Mouse (Mus musculus): ENCODE results near the gene Nek10. TPM values are rescaled to one million over a fixed set of nuclear protein-coding genes. Genes with fewer than 3 reads are reported as not detected.

Nek10 gene
- polyA plus RNA-seq, 1 experiment: 0.01 TPM

GRCm38 (mm10) chr14:14869239-14869638 is 66.0 kb downstream of the Nek10 start:
- peak; percentile 13 for DNase-seq (ENCODE audit: low read depth, low spot score)
- 66% methylated on average over 2 of the region's 2 CpGs for WGBS

DNA sequence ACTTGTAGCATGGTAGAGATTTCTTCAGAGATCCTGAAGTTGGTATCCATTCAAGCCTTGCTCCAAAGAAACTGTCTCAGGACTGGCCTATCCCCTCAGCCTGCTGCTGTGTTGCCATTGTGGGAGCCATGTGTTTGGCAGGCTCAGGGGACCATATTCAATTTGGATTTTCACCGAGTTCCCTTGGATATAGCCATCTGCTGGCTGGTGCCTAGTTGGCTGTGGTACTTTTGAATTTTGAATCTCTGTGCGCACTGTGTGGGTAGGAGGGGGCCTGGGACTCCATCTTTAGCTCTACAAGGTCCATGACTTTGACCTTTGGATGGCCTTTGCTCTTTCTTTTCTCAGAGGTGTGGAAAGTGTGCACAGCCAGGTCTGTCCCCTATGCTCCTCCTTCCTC is 66.8 kb downstream of the Nek10 start:
- peak; percentile 1 for DNase-seq (ENCODE audit: low read depth, low spot score)
- WGBS: 97% methylated on average over 2 of the region's 2 CpGs

DNA sequence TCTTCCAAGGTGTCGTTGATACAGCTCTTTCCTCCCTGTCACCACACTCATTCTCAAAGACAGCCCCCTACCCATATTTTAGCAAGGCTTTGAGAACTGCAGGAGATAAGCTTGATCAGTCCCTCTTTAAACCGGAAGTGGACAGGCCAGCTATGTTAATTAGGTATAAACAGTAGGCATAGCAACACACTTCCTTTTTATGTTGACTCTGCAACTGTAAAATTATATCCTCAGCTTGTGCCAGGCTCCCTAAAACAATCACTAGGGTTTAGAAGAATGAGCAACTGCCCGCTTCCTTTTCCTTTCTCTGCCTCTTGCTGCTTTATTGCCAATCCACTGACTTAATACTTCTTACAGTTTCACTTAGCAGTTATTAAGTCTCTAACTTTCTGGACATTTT is 67.2 kb downstream of the Nek10 start:
- 27% methylated on average over 3 of the region's 3 CpGs for WGBS
- DNase-seq (ENCODE audit: low read depth, low spot score): peak; percentile 11

GRCm38 (mm10) chr14:14871121-14871520 is 67.9 kb downstream of the Nek10 start:
- no peak for DNase-seq (ENCODE audit: low read depth, low spot score)
- 91% methylated on average over 1 of the region's 1 CpGs for WGBS

DNA sequence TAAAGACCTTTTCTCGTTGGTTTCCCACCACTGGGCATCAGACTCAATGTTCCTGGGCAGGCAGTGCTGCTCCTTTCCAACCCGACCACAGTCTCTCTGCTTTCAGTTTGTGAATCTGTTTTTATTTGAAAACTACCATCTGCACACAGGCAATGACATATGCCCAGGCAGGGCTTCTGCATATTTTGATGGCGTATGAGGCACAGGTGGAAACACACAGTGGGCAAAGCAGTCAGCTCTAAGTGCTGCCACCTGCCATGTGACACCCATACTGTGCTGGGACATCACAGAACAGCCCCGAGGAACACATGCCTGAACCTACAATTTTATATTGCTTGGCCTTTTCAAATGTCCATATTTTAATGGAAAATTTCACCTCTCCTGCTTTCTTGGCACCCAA is 68.5 kb downstream of the Nek10 start:
- no peak for DNase-seq (ENCODE audit: low read depth, low spot score)
- WGBS: 69% methylated on average over 4 of the region's 4 CpGs

GRCm38 (mm10) chr14:14893932-14894652 is 90.9 kb downstream of the Nek10 start:
- WGBS: 26% methylated on average over 4 of the region's 4 CpGs
- no peak for DNase-seq (ENCODE audit: low read depth, low spot score)

DNA sequence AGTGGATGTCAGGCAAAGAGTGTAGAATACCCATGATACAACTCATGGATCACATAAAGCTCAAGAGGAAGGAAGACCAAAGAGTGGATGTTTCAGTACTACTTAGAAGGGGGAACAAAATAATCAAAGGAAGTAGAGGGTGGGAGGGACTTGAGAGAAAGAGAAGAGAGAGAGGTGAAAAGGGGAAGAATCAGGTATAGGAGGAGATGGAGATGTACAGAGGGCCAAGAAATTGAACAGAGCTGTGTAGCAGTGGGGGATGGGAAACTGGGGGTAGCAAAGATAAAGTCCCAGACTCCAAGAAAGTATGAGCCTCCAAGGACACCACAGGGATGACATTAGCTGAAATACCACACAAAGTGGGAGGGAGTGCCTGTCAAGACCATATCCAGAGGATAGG is 91.6 kb downstream of the Nek10 start:
- no peak for DNase-seq (ENCODE audit: low read depth, low spot score)

DNA sequence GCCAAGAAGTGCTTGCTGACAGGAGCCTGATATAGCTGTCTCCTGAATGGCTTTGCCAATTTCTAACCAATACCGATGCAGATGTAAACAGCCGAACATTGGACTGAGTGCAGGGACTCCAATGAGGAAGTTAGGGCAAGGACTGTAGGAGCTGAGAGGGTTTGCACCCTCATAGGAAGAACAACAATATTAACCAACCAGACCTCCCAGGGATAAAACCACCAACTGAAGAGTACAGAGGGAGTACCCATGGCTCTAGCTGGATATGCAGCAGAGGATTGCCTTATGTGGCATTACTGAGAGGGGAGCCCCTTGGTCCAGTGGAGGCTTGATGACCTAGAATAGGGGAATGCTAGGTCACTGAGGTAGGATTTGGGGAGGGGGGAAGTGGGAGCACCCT is 92.1 kb downstream of the Nek10 start:
- 59% methylated on average over 2 of the region's 2 CpGs for WGBS
- DNase-seq (ENCODE audit: low read depth, low spot score): no peak

- WGBS: 84% methylated on average over 3 of the region's 3 CpGs
- DNase-seq (ENCODE audit: low read depth, low spot score): no peak
Measured at GRCm38 (mm10) chr14:14896399-14897136, 93.4 kb downstream of the Nek10 start.

DNA sequence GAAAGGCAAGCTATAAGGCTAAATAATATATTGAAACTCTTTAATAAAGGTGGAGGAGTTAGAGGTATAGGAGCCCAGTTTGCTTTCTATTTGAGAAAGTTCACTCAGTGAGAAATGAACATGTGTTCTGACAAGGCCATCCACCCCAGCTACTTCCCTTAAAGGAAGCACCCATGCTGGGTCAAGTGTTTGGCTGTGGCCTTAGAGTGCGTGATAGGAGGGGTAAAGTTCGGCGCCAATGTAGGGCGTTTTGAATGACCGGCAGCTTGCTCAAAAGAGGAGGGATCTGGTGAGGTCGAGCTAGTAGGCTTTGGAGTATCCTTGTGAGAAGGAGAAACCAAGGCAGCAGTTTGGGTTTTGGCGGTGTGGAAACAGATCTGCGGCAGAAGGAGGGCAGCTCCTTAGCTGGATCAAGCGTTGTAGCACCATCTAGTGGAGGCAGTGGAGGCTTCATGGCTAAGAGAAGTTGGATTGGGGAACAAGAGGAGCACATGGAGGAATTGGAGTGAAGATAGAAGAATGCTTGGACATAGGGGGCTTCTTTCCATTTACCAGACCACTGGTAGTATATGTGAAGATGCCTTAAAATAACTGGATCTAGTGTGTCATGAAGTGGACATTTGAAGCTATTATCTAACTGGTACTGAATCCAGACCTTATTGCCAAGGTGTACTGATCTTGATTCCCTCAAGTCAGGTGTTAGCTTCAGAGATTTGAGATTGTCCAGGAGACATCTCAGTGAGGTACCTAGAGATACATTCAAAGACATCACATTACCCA is 101.7 kb downstream of the Nek10 start:
- DNase-seq (ENCODE audit: low read depth, low spot score): peak; percentile 47
- WGBS: 12% methylated on average over 9 of the region's 9 CpGs

GRCm38 (mm10) chr14:14905530-14905852 is 102.3 kb downstream of the Nek10 start:
- no peak for DNase-seq (ENCODE audit: low read depth, low spot score)

GRCm38 (mm10) chr14:14925615-14926014 is 122.4 kb downstream of the Nek10 start:
- no peak for DNase-seq (ENCODE audit: low read depth, low spot score)
- WGBS: 59% methylated on average over 1 of the region's 1 CpGs

More at GRCm38 (mm10) chr14:14905530-14905852, 102.3 kb downstream of the Nek10 start:
- WGBS: 68% methylated on average over 5 of the region's 5 CpGs

GRCm38 (mm10) chr14:14927559-14927958 is 124.3 kb downstream of the Nek10 start:
- WGBS: 83% methylated on average over 2 of the region's 2 CpGs
- DNase-seq (ENCODE audit: low read depth, low spot score): no peak

GRCm38 (mm10) chr14:14934977-14935376 is 131.8 kb downstream of the Nek10 start:
- no peak for DNase-seq (ENCODE audit: low read depth, low spot score)
- 74% methylated on average over 2 of the region's 2 CpGs for WGBS

- DNase-seq (ENCODE audit: low read depth, low spot score): no peak
Measured at GRCm38 (mm10) chr14:14945930-14946329, 142.7 kb downstream of the Nek10 start.

GRCm38 (mm10) chr14:14949023-14949422 is 145.8 kb downstream of the Nek10 start:
- WGBS: 87% methylated on average over 2 of the region's 2 CpGs
- DNase-seq (ENCODE audit: low read depth, low spot score): no peak

DNA sequence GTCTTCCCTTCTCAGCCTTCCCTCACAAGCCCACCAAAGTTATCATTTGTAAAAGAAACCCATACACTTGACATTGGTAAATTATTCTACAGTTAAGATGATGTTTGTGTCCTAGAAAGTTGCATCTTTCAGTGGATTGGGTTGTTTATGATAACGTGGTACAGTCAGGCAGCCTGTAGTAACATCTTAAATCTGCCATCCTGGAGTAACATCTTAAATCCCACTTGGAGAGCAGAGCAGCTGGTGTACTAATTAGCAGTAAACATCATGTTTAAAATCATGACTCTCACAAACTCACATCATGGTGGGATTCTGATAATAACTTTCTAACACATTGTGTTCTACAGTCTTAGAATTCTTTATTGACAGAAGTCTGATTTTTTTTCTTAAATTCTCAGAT is 148.6 kb downstream of the Nek10 start:
- no peak for DNase-seq (ENCODE audit: low read depth, low spot score)
- 58% methylated on average over 1 of the region's 1 CpGs for WGBS

- WGBS: 89% methylated on average over 2 of the region's 2 CpGs
- DNase-seq (ENCODE audit: low read depth, low spot score): no peak
Measured at GRCm38 (mm10) chr14:14959780-14960440, 156.7 kb downstream of the Nek10 start.

DNA sequence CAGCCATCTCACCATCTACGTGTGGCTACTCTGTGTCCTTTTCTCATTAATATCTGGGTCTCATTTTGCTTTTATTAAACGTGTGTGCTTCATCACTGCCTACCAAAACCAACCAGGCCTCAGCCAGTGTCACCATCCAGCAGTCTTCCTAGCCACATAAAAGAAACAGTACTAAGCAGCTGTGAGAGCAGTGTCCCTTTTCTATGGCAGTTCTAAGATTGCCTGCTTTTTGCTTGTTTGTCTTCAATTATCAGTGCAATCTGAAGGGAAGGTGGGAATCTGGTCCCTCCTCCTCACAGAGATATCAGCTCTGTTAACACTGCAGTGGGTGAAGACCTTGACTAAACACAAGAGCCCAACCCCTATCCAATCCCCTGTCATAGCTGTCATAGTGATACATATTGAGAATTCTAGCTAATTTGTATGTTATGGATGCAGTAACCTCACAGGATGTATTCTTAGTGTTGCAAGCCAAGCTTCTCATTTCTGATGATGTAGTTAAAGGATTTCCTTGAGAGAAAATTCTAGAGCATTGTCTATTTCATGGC is 157.3 kb downstream of the Nek10 start:
- no peak for DNase-seq (ENCODE audit: low read depth, low spot score)
- WGBS: 67% methylated on average over 2 of the region's 2 CpGs

- WGBS: 73% methylated on average over 2 of the region's 2 CpGs
- no peak for DNase-seq (ENCODE audit: low read depth, low spot score)
Measured at GRCm38 (mm10) chr14:14970633-14971032, 167.4 kb downstream of the Nek10 start.

All from large intestine, adult 2 months (tissue).